Mouse (Mus musculus): ENCODE measurements around the gene 2610001J05Rik. TPM values are rescaled to one million over a fixed set of nuclear protein-coding genes. Genes with fewer than 3 reads are reported as not detected.

Gene 2610001J05Rik
- polyA plus RNA-seq, 1 experiment from 2014 or later = 85.0 TPM

Other genes starting within 250 kb of the 2610001J05Rik start
- gene Bmt2, start 193.6 kb downstream of the 2610001J05Rik start, polyA plus RNA-seq (2015; fragmentation: Nextera tagmentation; extraction: Ambion mirVana) = 21.0 and 22.0 TPM in 2 replicates
- 83.3 and 84.2 TPM in 2 replicates for gene Gpr85, start 31.6 kb downstream of the 2610001J05Rik start, polyA plus RNA-seq (2015; fragmentation: Nextera tagmentation; extraction: Ambion mirVana)

Measured in hindbrain, embryonic 13.5 days (tissue).